Mouse (Mus musculus): ENCODE results near the gene Tns1.

GRCm38 (mm10) chr1:73909191-73909983, 214.9 kb downstream of the Tns1 start:
- TF ChIP-seq CTCF (IDR thresholded peaks at IDR 0.05): no peak
- no peak for TF ChIP-seq POLR2A (IDR thresholded peaks at IDR 0.05; ENCODE audit: insufficient read depth, low read depth, low read length)
- TF ChIP-seq EP300 (IDR thresholded peaks at IDR 0.05; ENCODE audit: insufficient read depth, low read depth, low read length): peak; percentile 48; the same call in 1 of the 2 replicates

Data from heart, adult 2 months (tissue).